Mouse (Mus musculus) kidney, adult 9 months (tissue): ENCODE data around the gene Olfr705.
"Not testable (repeated sequence)": the region's sequence is repeated elsewhere in the genome, so short reads cannot be mapped to it uniquely, and the experiment has no call there.

ENCODE experiments used
- DNase-seq: peaks from one replicate; pipeline ENCODE4 v3.0.0; 2022

The Olfr705 gene

DNA sequence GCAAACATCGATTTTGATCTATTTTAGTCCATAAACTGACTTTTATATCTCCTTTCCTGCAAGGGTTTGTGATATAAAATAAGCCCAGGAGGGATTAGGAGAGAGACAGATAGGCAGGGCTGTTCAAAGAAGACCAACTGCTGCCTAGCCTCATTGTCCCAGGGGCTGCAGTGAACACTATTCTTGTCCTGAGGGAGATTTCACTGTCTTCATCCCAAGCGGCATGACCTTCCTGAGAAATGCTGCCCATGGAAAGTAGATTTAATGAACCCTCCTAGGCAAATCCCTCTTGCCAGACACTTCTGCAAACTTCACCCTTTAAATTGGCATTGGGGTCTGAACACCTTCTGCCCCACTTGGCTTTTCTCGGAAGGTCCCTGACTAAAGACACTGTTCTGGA is at the start of gene Olfr705:
Gene Olfr705 (minus strand): TSS at position 101 of the 400 bp plus-strand sequence.
- DNase-seq, result no peak

DNA sequence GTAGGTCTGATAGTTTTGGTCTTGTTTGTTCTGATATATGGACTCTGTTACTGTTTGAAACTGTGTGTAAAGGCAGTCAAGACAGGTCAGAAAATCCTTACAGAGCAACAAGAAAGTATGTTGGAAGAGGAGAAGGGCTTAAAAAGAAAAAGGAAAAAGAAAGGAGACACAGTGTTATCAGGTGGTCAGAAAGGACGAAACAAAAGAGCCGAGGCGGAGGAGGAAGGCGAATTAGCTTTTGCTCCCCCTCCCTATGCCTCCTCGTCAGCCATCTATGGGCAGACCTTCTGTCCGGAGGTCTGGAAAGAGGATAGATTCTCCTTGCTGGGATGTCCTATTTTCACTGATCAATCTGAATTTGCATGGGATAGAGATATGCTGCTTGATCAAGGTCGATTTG is 44.3 kb upstream of the Olfr705 start:
- not testable (repeated sequence) for DNase-seq

DNA sequence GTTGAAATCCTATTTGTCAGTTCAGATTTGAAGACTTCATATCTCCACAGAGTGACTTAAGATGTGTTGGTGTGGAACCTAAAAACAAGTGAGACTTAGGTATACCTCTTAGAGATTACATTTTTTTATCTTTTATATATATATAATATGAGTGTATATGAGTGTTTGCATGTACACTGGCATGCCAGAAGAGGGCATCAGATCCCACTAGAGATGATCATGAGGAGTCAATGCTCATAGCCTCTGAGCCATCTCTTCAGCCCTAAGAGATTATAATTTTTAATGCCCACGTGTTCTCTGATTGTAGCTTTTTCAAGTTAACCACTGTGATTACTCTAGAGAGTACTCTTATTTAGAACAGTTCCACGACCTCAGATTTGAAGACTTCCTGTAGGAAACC is 31.0 kb upstream of the Olfr705 start, which contains the start of gene Olfr1532-ps1:
Gene Olfr1532-ps1 (plus strand): TSS at position 326 of the 400 bp plus-strand sequence.
- no peak for DNase-seq

DNA sequence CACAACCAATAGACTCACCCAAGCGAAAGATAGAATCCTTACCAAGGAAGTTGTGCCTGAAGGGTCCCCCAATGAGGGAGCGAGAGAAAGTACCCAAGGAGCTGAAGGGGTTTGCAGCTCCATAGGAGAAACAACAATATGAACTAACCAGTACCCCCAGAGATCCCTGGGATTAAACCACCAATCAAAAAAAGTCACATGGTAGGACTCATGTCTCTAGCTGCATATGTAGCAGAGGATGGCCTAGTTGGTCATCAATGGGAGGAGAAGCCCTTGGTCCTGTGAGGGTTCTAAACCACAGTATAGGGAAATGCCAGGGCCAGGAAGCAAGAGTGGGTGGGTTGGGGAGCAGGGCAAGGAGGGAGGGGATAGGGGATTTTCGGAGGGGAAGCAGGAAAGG is 24.4 kb upstream of the Olfr705 start, which contains the start of gene Olfr707:
Gene Olfr707 (minus strand): TSS at position 101 of the 400 bp plus-strand sequence.
- DNase-seq, result not testable (repeated sequence)

DNA sequence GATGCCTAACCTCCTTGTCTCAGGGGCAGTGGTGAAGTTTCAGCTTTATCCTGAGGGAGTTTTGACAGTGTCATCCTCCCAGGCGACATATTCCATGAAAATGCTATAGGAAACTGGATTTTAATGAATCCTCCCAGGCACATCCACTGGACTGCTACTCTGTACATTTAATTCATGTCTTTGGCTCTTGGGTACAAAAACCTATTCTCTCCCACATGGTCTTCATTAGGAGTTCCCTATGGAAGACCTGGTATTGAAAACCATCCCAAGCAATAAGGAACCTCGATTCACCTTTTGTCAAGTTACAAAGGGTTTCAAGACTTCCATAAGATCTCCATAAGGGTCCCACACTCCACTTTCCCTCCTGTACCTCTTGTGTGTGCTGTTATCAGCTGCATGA is 11.4 kb upstream of the Olfr705 start, which contains the start of gene Olfr706:
Gene Olfr706 (minus strand): TSS at position 101 of the 400 bp plus-strand sequence.
- no peak for DNase-seq

DNA sequence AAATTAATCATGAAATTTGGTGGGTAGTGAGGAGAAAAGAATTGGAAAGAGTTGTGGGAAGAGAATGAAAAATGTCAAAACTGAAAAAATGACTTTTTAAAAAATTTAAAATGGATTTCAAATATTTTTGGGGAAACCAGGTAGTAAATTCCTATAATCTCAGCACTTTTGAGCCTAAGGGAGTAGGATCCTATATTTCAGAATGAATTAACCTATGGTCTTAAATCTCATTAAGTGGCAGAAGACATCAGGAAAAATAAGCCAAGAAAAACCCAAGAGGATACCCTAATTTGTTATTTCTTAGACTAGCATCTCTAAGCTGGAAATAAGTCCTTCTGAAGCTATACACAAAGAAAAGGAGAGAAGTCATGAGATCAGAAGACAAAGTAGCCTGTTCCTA is 13.8 kb downstream of the Olfr705 start, which contains the start of gene Olfr704:
Gene Olfr704 (plus strand): TSS at position 301 of the 400 bp plus-strand sequence.
- no peak for DNase-seq

DNA sequence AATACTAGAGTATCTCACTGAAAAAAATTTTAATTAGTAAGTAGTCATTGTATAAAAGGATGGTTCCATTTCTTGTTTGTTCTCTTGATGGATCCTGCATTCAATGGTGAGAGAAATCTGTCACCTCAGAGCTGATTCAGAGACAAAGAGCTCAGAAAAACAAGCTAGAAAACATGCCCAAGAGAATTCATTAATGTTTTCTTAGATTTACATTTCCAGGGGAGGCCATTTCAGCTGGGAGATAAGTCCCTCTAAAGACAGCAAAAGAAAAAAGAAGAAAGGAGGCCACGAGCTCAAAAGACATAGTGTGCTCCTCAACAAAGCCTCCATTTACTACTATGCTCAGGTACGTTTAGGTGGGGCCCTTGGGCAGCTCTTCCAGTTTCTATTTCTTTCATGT is 33.6 kb downstream of the Olfr705 start, which contains the start of gene Olfr703:
Gene Olfr703 (plus strand): TSS at position 301 of the 400 bp plus-strand sequence.
- DNase-seq, result no peak

DNA sequence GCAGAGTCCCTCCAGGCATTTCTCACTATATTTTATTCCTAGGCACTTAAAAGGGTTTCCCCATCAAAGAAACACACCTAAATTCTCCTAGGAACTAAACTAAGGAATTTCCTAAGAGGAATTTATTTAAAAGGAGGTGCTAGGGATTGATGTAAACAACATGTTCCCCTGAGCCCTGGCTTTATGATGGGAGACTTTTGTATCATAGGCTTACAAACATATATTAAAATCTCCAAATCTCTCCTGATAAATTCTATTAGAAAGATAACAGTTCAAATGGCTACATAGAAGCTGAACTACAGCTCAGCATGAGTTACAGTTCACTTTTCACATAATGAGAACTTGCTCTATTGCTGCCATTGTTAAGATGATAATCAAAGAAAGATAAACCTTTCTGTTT is 42.9 kb downstream of the Olfr705 start, which contains the start of gene Olfr702:
Gene Olfr702 (minus strand): TSS at position 101 of the 400 bp plus-strand sequence.
- no peak for DNase-seq
